Mouse (Mus musculus): Measurements from ENCODE around the gene Ap1g1. TPM values are rescaled to one million over a fixed set of nuclear protein-coding genes. Genes with fewer than 3 reads are reported as not detected.

Gene Ap1g1
- polyA plus RNA-seq, 1 experiment from 2014 or later: 31.3 TPM

- no peak for ATAC-seq
- Histone ChIP-seq H3K27ac (ENCODE audit: low read length) (no peak overlapping the region), H3K4me1 (ENCODE audit: control insufficient read depth, insufficient read depth, low read length) (no peaks in the 10 kb centered on the region), H3K36me3 (ENCODE audit: control insufficient read depth, insufficient read depth, low read length) (no peaks in the 10 kb centered on the region), H3K4me2 (ENCODE audit: low read depth, low read length) (no peak overlapping the region), H3K9me3 (ENCODE audit: control insufficient read depth, low read length) (no peaks in the 10 kb centered on the region), H3K9ac (ENCODE audit: low read depth, low read length) (no peak overlapping the region), H3K4me3 (ENCODE audit: low read length) (no peak overlapping the region), H3K27me3 (replicated peaks; ENCODE audit: control insufficient read depth, insufficient read depth, low read length) (no peaks in the 10 kb centered on the region)
- WGBS: 60% methylated on average over 12 of the region's 12 CpGs
Measured at GRCm38 (mm10) chr8:109895355-109895754, 117.0 kb downstream of the Ap1g1 start.

GRCm38 (mm10) chr8:109902379-109902778 lies 124.0 kb downstream of the Ap1g1 start:
- Histone ChIP-seq H3K4me3 (ENCODE audit: low read length) (no peak overlapping the region), H3K4me1 (ENCODE audit: control insufficient read depth, insufficient read depth, low read length) (no peaks in the 10 kb centered on the region), H3K9me3 (ENCODE audit: control insufficient read depth, low read length) (no peaks in the 10 kb centered on the region), H3K27ac (ENCODE audit: low read length) (no peak overlapping the region), H3K27me3 (replicated peaks; ENCODE audit: control insufficient read depth, insufficient read depth, low read length) (no peaks in the 10 kb centered on the region), H3K9ac (ENCODE audit: low read depth, low read length) (no peak overlapping the region), H3K36me3 (ENCODE audit: control insufficient read depth, insufficient read depth, low read length) (no peaks in the 10 kb centered on the region), H3K4me2 (ENCODE audit: low read depth, low read length) (no peak overlapping the region)
- ATAC-seq: no peak

- Histone ChIP-seq H3K4me2 (ENCODE audit: low read depth, low read length) (no peak overlapping the region), H3K9ac (ENCODE audit: low read depth, low read length) (no peak overlapping the region), H3K27me3 (replicated peaks; ENCODE audit: control insufficient read depth, insufficient read depth, low read length) (no peaks in the 10 kb centered on the region), H3K36me3 (ENCODE audit: control insufficient read depth, insufficient read depth, low read length) (peaks cover 3% of the 10 kb centered on the region; the same call in 1 of the 2 replicates), H3K27ac (ENCODE audit: low read length) (no peak overlapping the region), H3K4me1 (ENCODE audit: control insufficient read depth, insufficient read depth, low read length) (no peaks in the 10 kb centered on the region), H3K4me3 (ENCODE audit: low read length) (no peak overlapping the region), H3K9me3 (ENCODE audit: control insufficient read depth, low read length) (no peaks in the 10 kb centered on the region)
- WGBS: 73% methylated on average over 10 of the region's 10 CpGs
- no peak for ATAC-seq
Measured at GRCm38 (mm10) chr8:109903909-109904469, 125.6 kb downstream of the Ap1g1 start.

GRCm38 (mm10) chr8:109904928-109905668 lies 126.7 kb downstream of the Ap1g1 start:
- Histone ChIP-seq H3K27me3 (replicated peaks; ENCODE audit: control insufficient read depth, insufficient read depth, low read length) (no peaks in the 10 kb centered on the region), H3K27ac (ENCODE audit: low read length) (peak overlapping the region; percentile 53), H3K4me3 (ENCODE audit: low read length) (no peak overlapping the region), H3K4me2 (ENCODE audit: low read depth, low read length) (no peak overlapping the region), H3K9ac (ENCODE audit: low read depth, low read length) (no peak overlapping the region), H3K36me3 (ENCODE audit: control insufficient read depth, insufficient read depth, low read length) (peaks cover 3% of the 10 kb centered on the region; the same call in 1 of the 2 replicates), H3K9me3 (ENCODE audit: control insufficient read depth, low read length) (no peaks in the 10 kb centered on the region), H3K4me1 (ENCODE audit: control insufficient read depth, insufficient read depth, low read length) (no peaks in the 10 kb centered on the region)
- 75% methylated on average over 1 of the region's 1 CpGs for WGBS
- ATAC-seq: peak; percentile 91

GRCm38 (mm10) chr8:109906907-109907306 lies 128.6 kb downstream of the Ap1g1 start:
- Histone ChIP-seq H3K9me3 (ENCODE audit: control insufficient read depth, low read length) (no peaks in the 10 kb centered on the region), H3K4me3 (ENCODE audit: low read length) (no peak overlapping the region), H3K4me2 (ENCODE audit: low read depth, low read length) (no peak overlapping the region), H3K27ac (ENCODE audit: low read length) (no peak overlapping the region), H3K36me3 (ENCODE audit: control insufficient read depth, insufficient read depth, low read length) (peaks cover 3% of the 10 kb centered on the region), H3K9ac (ENCODE audit: low read depth, low read length) (no peak overlapping the region), H3K4me1 (ENCODE audit: control insufficient read depth, insufficient read depth, low read length) (no peaks in the 10 kb centered on the region), H3K27me3 (replicated peaks; ENCODE audit: control insufficient read depth, insufficient read depth, low read length) (no peaks in the 10 kb centered on the region)
- ATAC-seq: no peak
- 93% methylated on average over 3 of the region's 3 CpGs for WGBS

GRCm38 (mm10) chr8:109907376-109907775 lies 129.0 kb downstream of the Ap1g1 start:
- Histone ChIP-seq H3K4me3 (ENCODE audit: low read length) (no peak overlapping the region), H3K9ac (ENCODE audit: low read depth, low read length) (no peak overlapping the region), H3K27ac (ENCODE audit: low read length) (no peak overlapping the region), H3K9me3 (ENCODE audit: control insufficient read depth, low read length) (no peaks in the 10 kb centered on the region), H3K36me3 (ENCODE audit: control insufficient read depth, insufficient read depth, low read length) (peaks cover 3% of the 10 kb centered on the region), H3K4me1 (ENCODE audit: control insufficient read depth, insufficient read depth, low read length) (no peaks in the 10 kb centered on the region), H3K4me2 (ENCODE audit: low read depth, low read length) (no peak overlapping the region), H3K27me3 (replicated peaks; ENCODE audit: control insufficient read depth, insufficient read depth, low read length) (no peaks in the 10 kb centered on the region)
- 92% methylated on average over 4 of the region's 4 CpGs for WGBS
- no peak for ATAC-seq

Other genes starting within 250 kb of the Ap1g1 start
- gene Dhx38, start 212.7 kb upstream of the Ap1g1 start, polyA plus RNA-seq (2015; fragmentation: Nextera tagmentation; extraction: Ambion mirVana): 19.9 and 21.2 TPM in 2 replicates
- gene Txnl4b, start 212.7 kb upstream of the Ap1g1 start, polyA plus RNA-seq (2015; fragmentation: Nextera tagmentation; extraction: Ambion mirVana): 21.4 and 22.4 TPM in 2 replicates
- gene Hp, start 199.4 kb upstream of the Ap1g1 start, polyA plus RNA-seq (2015; fragmentation: Nextera tagmentation; extraction: Ambion mirVana): 1.9 and 2.8 TPM in 2 replicates
- 40.8 and 47.9 TPM in 2 replicates for gene Dhodh, start 169.9 kb upstream of the Ap1g1 start, polyA plus RNA-seq (2015; fragmentation: Nextera tagmentation; extraction: Ambion mirVana)
- gene Pkd1l3, start 164.0 kb upstream of the Ap1g1 start, polyA plus RNA-seq (2015; fragmentation: Nextera tagmentation; extraction: Ambion mirVana): 0.09 and 0.31 TPM in 2 replicates
- 122 and 128 TPM in 2 replicates for gene Ist1, start 85.3 kb upstream of the Ap1g1 start, polyA plus RNA-seq (2015; fragmentation: Nextera tagmentation; extraction: Ambion mirVana)
- gene Zfp821, start 73.0 kb upstream of the Ap1g1 start, polyA plus RNA-seq (2015; fragmentation: Nextera tagmentation; extraction: Ambion mirVana): 12.6 and 13.0 TPM in 2 replicates
- gene Atxn1l, start 40.8 kb upstream of the Ap1g1 start, polyA plus RNA-seq (2015; fragmentation: Nextera tagmentation; extraction: Ambion mirVana): 4.5 and 5.1 TPM in 2 replicates
- 1.7 and 2.1 TPM in 2 replicates for gene Phlpp2, start 90.0 kb downstream of the Ap1g1 start, polyA plus RNA-seq (2015; fragmentation: Nextera tagmentation; extraction: Ambion mirVana)
- gene Marveld3, start 183.6 kb downstream of the Ap1g1 start, polyA plus RNA-seq (2015; fragmentation: Nextera tagmentation; extraction: Ambion mirVana): 12.0 and 17.1 TPM in 2 replicates
- not detected in 2 replicates for gene Tat, start 211.9 kb downstream of the Ap1g1 start, polyA plus RNA-seq (2015; fragmentation: Nextera tagmentation; extraction: Ambion mirVana)

All from intestine, embryonic 16.5 days (tissue).